Mouse (Mus musculus): ENCODE data around the gene Pld3.
A peak's percentile ranks its signal among the peaks of the same experiment; 100 is the strongest.
"Not testable (repeated sequence)": the region's sequence is repeated elsewhere in the genome, so short reads cannot be mapped to it uniquely, and the experiment has no call there.

Pld3 gene

GRCm38 (mm10) chr7:27520599-27520998 lies 32.4 kb downstream of the Pld3 start:
- no peak for DNase-seq

- no peak for DNase-seq
Measured at GRCm38 (mm10) chr7:27520104-27520503, 32.9 kb downstream of the Pld3 start.

- DNase-seq = no peak
Measured at GRCm38 (mm10) chr7:27518314-27518713, 34.7 kb downstream of the Pld3 start.

- DNase-seq = no peak
Measured at GRCm38 (mm10) chr7:27514961-27515360, 38.1 kb downstream of the Pld3 start.

- DNase-seq = no peak
Measured at GRCm38 (mm10) chr7:27510809-27511208, 42.2 kb downstream of the Pld3 start.

DNA sequence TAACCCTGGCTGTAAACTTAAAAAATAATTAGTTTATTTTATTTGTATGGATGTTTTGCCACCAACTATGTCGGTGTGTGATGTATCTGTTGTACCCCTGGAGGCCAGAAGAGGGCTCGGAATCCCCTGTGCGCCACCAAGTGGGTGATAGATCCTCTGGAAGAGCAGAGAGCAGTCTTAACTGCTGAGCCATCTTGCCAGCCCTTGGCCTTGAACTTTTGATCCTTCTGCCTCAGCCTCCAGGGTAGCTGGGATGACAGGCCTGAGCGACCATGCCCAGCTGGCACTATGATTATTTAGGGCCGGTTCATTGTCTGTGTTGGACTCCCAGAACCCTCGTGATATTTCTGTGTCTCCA lies 44.4 kb downstream of the Pld3 start:
- peak; percentile 78 for DNase-seq

- DNase-seq = peak; percentile 99
Measured at GRCm38 (mm10) chr7:27507711-27508647, 45.0 kb downstream of the Pld3 start.

DNA sequence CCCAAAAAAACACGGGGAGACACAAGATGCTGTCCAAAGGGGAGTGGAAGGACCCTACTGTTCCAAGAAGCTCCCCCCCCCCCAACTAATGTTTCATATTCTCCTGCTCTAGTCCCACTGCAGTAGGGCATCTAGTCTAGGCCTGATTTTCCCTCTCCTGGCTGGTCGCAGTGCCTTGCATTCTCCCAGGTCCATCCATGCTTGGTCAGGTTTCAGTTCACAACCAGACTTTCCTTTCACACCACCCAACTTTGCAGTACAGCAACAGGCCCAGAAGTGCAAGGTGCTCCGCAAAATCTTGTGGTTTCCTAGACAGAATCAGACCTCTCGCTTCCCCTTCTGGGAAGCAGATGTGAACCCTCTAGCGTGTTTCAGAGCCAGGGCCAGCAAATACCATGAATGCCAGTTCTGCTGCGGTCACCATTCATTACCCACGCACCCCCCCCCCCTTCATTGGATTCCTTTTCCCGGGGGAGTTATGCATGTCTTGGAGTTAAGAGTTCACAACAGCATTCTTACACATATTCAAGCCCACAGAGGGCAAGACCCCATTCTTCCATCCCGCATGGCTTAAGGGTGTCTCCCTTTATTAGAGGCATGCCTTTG lies 46.1 kb downstream of the Pld3 start:
- no peak for DNase-seq

GRCm38 (mm10) chr7:27501620-27502019 lies 51.4 kb downstream of the Pld3 start:
- DNase-seq = peak; percentile 56

DNA sequence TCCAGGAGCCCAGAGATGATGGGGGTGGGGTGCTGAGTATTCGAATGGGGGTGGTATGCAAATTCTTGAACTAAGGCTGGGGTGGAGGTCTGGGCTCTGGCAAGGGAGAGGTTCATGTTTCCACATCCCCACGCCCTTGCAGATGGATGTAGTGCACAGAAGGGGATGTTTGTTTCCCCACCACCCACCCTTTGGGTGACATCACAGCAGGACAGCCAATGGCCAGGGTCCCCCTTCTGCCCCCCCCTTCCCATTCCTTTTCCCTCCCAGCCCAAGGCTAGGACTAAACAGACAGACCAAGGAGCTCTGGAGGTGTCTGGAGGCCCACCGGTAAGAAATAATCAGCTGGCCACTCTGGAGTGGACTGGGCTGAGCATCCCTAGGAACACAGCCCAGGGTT lies 54.0 kb downstream of the Pld3 start, which contains the start of gene Prx:
Gene Prx, plus strand, starts transcription at position 289 of the 400 bp plus-strand sequence.
- no peak for DNase-seq

DNA sequence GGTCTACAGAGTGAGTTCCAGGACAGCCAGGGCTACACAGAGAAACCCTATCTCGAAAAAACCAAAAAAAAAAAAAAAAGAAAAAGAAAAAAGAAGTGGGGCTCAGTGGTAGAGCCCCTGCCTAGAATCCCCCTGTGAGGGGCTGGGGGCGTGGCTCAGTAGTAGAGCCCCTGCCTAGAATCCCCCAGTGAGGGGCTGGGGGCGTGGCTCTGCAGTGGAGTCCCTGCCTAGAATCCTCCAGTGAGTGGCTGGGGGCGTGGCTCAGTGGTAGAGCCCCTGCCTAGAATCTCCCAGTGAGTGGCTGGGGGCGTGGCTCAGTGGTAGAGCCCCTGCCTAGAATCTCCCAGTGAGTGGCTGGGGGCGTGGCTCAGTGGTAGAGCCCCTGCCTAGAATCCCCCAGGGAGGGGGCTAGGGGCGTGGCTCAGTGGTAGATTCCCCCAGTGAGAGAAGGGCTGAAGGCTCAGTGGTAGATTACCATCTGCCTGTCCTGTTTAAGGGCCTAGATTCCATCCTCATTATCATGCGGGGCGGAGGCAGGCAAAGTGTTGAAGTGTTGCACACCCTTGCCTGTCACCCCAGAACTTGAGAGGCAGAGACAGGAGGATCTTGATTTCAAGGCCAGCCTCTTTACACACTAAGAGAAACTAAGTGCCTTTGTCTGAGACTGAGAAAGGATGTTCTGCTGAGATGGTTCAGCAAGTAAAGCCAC lies 58.2 kb downstream of the Pld3 start:
- not testable (repeated sequence) for DNase-seq

DNA sequence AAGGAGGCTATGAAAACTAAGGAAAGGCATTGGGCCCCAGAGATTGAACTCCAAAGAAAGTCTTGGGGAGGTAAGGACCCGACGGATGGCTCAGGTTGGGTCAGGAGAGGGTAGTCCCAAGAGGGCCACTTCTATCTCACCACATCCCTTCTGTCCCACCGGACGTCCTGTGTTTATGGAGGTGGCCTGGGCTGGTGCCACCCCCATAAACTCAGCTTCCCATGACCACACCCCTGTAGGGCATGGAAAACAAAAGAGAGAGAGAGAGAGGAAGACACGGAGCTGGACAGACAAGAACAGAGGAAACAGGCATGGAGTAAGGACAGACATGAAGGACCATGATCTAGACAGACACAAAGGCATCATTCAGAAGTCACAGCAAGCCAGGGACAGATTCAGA lies 59.6 kb downstream of the Pld3 start:
- no peak for DNase-seq

- no peak for DNase-seq
Measured at GRCm38 (mm10) chr7:27493022-27493421, 60.0 kb downstream of the Pld3 start.

DNA sequence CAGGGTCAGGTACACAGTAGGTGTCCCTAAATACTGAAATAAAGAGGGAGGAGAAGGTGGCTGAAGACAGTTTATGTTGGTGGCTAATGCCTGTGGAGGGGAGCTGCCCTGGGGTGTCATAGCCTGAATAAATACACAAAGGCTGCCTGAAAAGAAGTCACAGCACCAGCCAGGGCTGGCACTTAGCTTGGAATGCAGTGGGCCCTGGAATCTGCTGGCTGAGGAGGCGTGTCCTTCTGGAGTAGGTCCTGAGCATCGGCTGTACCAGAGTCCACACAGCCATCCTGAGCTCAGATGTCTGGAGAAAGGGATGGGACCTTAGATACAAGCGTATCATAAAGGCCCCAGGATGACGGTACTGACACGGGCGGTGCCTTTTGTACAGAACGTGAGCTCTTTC lies 61.2 kb downstream of the Pld3 start:
- DNase-seq = peak; percentile 69

DNA sequence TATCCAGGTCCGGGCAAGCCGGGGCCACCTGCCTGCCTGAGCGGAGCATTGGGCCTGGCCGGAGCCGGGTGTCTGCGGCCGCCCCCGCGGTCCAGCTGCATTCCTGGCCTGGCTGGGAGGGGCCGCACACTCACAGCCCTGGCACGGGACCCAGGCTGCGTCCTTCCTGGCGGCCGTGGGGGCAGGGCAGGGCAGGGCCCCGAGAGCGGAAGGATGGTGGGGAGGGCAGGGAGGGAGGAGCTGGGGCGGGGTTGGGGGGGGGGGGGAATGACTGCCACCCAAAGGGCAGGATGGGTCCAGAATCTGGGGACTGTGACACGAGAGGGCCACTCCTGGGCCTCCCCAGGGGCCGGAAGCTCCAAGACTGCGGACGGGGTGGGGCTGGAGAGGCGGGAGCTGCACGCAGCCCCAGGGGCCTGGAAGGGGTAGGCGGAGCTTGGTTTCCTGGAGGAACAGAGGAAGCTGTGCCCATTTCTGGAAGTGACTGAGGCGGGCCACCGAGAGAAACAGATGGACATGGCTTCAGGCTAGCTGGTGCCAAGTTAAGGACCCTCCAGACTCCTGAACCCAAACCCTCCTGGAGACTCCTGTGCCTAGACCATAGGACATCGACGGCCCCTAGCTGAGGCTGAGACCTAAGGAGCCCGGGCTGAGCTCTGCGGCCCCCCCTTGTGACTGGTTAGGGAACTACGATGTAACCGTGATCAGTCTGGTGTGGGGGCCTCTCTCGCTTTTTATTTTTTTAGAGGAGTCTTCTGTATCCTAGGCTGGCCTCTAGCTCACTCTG lies 62.3 kb downstream of the Pld3 start:
- DNase-seq = peak; percentile 97

DNA sequence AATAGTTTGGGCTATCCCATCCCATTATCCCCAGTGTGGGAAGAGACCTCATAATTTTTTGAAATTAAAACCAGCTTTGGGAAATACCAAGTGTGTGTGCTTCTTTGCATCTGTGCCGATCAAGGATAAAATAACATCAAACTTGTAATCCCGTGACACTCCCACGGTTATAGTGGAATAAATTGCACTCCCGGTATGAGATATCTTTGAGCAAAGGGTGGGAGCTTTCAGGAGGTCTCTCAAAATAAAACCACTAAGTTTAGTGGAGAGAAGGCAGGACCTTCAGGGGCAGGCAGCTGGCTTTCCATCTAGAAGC lies 62.8 kb downstream of the Pld3 start:
- no peak for DNase-seq

- no peak for DNase-seq
Measured at GRCm38 (mm10) chr7:27489270-27489869, 63.6 kb downstream of the Pld3 start.

DNA sequence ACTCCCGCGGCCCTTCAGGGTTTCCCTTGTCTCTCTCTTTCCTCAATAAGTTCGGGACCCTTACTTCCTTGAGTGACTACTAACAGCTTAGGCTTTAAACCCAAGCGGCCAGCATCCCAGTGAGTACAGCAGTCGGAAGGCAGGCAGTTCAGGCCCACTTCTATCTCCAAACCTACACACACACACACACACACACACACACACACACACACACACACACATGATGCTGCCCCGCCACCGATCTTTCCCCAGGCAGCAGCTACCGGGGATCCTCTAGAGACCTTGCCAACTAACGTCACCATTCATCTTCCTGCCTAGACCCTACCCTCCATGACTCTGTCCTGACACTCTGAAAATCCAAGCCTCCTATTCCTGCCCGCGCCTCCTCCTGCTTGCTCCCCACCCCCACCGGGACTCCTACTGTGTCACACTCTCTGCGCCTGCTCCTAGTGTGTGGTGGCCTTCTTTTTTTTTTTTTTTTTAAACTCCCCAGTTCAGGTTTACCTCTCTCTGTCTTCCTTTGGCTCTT lies 65.2 kb downstream of the Pld3 start:
- DNase-seq = peak; percentile 85

- DNase-seq = peak; percentile 100
Measured at GRCm38 (mm10) chr7:27486770-27487697, 66.0 kb downstream of the Pld3 start, which contains the start of gene Sertad1. Gene Sertad1, plus strand, starts transcription at chr7:27486910.

- DNase-seq = peak; percentile 58
Measured at GRCm38 (mm10) chr7:27486102-27486769, 66.8 kb downstream of the Pld3 start.

Measured in kidney, postnatal 14 days (tissue).